Mouse (Mus musculus) CH12.LX (cell line): ENCODE data around the gene Ranbp9.

Experiments used
- BHLHE40 ChIP-seq: IDR thresholded peaks from 2 replicates; pipeline ENCODE4 v1.6.1; 2011; ENCODE audit warnings: mild to moderate bottlenecking, low read depth, low read length, improper control_type of control experiment
- CTCF ChIP-seq, 2 experiments: IDR thresholded peaks in 1 of 2; conservative IDR thresholded peaks in 1 of 2; 2 replicates each; pipeline ENCODE4 v1.5.1; 2011 to 2012; ENCODE audit warnings: low read depth in 2 of 2, low read length in 2 of 2, improper control_type of control experiment in 1 of 2, inconsistent platforms in 1 of 2, mild to moderate bottlenecking in 1 of 2, moderate library complexity in 1 of 2
- E2F4 ChIP-seq: IDR thresholded peaks from 2 replicates; pipeline ENCODE4 v1.6.1; 2011; ENCODE audit warnings: low read depth, low read length, improper control_type of control experiment; ENCODE audit not compliant: insufficient replicate concordance
- EP300 ChIP-seq: IDR thresholded peaks from 2 replicates; pipeline ENCODE4 v1.6.1; 2011; ENCODE audit warnings: low read length, improper control_type of control experiment
- JUND ChIP-seq: conservative IDR thresholded peaks from 2 replicates; pipeline ENCODE4 v1.6.1; 2011; ENCODE audit warnings: low read depth, low read length, improper control_type of control experiment
- MAZ ChIP-seq: IDR thresholded peaks from 2 replicates; pipeline ENCODE4 v1.6.1; 2012; ENCODE audit warnings: low read depth, mild to moderate bottlenecking, inconsistent platforms, low read length, improper control_type of control experiment, moderate library complexity
- MYC ChIP-seq: IDR thresholded peaks from 2 replicates; pipeline ENCODE4 v1.6.1; 2011; ENCODE audit warnings: low read depth, mild to moderate bottlenecking, improper control_type of control experiment, low read length
- NRF1 ChIP-seq: IDR thresholded peaks from 2 replicates; pipeline ENCODE4 v1.6.1; 2014; ENCODE audit warnings: low read depth, mild to moderate bottlenecking, inconsistent platforms, low read length, improper control_type of control experiment, moderate library complexity
- POLR2A ChIP-seq: IDR thresholded peaks from 2 replicates; pipeline ENCODE4 v1.6.1; 2011; ENCODE audit warnings: low read depth, mild to moderate bottlenecking, improper control_type of control experiment, low read length
- POLR2AphosphoS2 ChIP-seq: IDR thresholded peaks from 2 replicates; pipeline ENCODE4 v1.6.1; 2011; ENCODE audit warnings: low read depth, low read length, improper control_type of control experiment
- TCF12 ChIP-seq: IDR thresholded peaks from 2 replicates; pipeline ENCODE4 v1.6.1; 2014; ENCODE audit warnings: low read depth, mild to moderate bottlenecking, inconsistent platforms, low read length, improper control_type of control experiment
- UBTF ChIP-seq: IDR thresholded peaks from 2 replicates; pipeline ENCODE4 v1.6.1; 2012; ENCODE audit warnings: low read depth, mild to moderate bottlenecking, inconsistent platforms, low read length, improper control_type of control experiment, moderate library complexity
- ZC3H11A ChIP-seq: IDR thresholded peaks from 2 replicates; pipeline ENCODE4 v1.6.1; 2012; ENCODE audit warnings: low read depth, mild to moderate bottlenecking, inconsistent platforms, low read length, improper control_type of control experiment
- ZKSCAN1 ChIP-seq: IDR thresholded peaks from 2 replicates; pipeline ENCODE4 v1.6.1; 2012; ENCODE audit warnings: low read depth, inconsistent platforms, low read length, improper control_type of control experiment, borderline replicate concordance

DNA sequence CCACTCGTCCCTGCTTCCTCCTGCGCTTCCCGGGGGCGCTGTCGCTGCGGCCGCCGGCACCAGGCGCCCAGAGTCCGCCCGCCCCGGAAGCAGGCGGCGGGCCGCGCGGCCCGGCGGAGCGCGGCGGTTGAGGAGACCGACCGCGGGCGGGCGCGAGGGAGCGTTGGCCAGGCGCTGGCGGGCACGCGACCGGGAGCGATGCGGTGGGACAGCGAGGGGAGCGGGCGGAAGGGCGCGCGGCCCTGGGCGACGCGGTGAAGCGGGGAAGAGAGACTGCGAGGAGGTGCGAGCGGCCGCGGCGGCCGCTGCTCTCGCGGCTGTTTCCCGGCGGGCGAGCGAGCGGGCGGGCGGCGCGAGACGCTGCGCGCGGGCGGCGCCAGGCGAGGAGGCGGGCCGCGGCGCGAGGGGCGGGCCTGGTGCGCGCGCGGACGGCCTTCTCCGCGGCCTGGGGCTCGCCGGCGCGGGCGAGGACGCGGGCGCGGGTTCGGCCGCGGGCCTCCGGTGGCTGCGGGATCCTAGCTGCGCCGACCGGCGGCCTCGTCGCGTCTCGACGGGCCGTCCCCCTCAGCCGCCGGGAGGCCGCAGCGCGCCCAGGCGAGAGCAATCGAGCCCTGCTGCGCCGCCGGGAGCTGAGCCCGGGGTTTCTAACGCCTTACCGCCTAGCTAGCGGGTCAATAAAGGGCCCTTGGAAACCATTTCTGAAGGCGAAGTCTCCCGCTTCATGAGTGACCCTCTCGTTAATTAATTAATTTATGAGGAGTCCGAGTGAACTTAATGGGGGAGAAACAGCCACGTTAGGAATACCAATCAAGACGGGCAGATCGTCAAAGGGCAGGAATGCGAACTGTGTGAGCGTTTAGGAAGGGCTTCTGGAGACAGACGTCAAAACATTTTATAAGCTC is at the start of gene Ranbp9:
- TF ChIP-seq ZC3H11A = no peak
- peak; percentile 83 for TF ChIP-seq POLR2A
- TF ChIP-seq BHLHE40 = no peak
- no peak for TF ChIP-seq MAZ
- peak in 1 of 2 experiments; percentile 19; a peak in 1 of 4 replicates for TF ChIP-seq CTCF (conservative IDR thresholded peaks at IDR 0.05 in 1 of 2, IDR thresholded peaks at IDR 0.05 in 1 of 2; ENCODE audit: low read depth in 2 of 2, low read length in 2 of 2)
- TF ChIP-seq E2F4 = 0 out of 2 replicates have a peak, but pooled peaks have one; percentile 27
- peak; percentile 87 for TF ChIP-seq UBTF
- no peak for TF ChIP-seq JUND
- no peak for TF ChIP-seq POLR2AphosphoS2
- no peak for TF ChIP-seq EP300
- no peak for TF ChIP-seq MYC
- TF ChIP-seq NRF1 = peak; percentile 74
- peak; percentile 66 for TF ChIP-seq TCF12
- no peak for TF ChIP-seq ZKSCAN1
